Mouse (Mus musculus): Measurements from ENCODE around the gene Rad51ap1. TPM values are rescaled to one million over a fixed set of nuclear protein-coding genes. Genes with fewer than 3 reads are reported as not detected.

Rad51ap1 gene
- polyA plus RNA-seq (2014; fragmentation: Nextera tagmentation; extraction: Ambion mirVana): 90.7 and 92.9 TPM in 2 replicates

DNA sequence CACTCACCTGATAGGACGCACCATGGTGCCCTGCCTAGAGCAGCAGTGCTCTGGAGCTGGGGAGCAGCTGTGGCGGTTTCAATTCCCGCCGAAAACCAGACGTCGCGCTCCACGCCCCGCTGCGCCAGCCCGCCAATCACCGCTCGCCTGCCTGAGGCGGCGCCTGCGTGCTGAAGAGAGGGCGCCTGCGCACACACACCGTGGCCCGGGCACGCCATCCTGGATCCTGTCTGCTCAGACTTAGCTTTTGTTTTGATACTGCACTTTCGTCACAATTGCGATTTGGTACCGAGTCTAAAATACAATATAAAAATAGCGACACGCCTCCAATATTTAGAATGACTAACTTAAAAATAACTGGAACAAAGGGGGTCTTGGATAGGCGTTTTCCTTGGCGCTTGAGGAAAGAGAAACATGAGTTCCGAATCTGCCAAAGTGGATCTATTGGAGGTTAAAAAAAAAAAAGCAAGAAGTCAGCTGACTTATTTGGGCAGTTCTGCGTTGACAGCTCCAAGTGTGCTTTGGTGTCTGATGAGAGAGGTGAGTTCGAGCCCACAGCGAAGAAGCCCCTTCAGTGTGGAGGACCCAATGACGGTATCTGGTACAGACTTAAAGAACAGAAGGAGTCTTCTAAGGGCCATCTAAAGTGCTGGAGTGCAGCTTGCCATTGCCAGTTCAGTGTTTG, at the start of gene Rad51ap1, which contains the start of gene D6Wsu163e:
Gene Rad51ap1 (minus strand): TSS at position 101 of the 685 bp plus-strand sequence.
Gene D6Wsu163e (plus strand): TSS at position 476 of the 685 bp plus-strand sequence.
- Histone ChIP-seq H3K36me3 (ENCODE audit: control insufficient read depth, insufficient read depth, low read length) (no peaks in the 10 kb centered on the region; the same call in 1 of the 2 replicates), H3K4me3 (ENCODE audit: low read depth, low read length) (peak within 1 kb of the TSS; percentile 74), H3K4me2 (ENCODE audit: low read depth, severe bottlenecking) (peak within 1 kb of the TSS; percentile 90), H3K4me1 (ENCODE audit: control insufficient read depth, insufficient read depth, low read length) (peaks cover 3% of the 10 kb centered on the region; the same call in 1 of the 2 replicates), H3K9me3 (ENCODE audit: control insufficient read depth, low read length) (no peaks in the 10 kb centered on the region), H3K27ac (replicated peaks; ENCODE audit: low read depth, low read length) (no peak within 1 kb of the TSS), H3K9ac (ENCODE audit: low read length) (peak within 1 kb of the TSS; percentile 76), H3K27me3 (ENCODE audit: control insufficient read depth, insufficient read depth, low read length) (no peaks in the 10 kb centered on the region)
- under 1% methylated on average over 33 of the region's 33 CpGs for WGBS
- ATAC-seq (ENCODE audit: insufficient number of reproducible peaks, low FRiP score, low TSS enrichment, low read depth) (peak; percentile 94), DNase-seq (ENCODE audit: low spot score) (peak; percentile 93)

DNA sequence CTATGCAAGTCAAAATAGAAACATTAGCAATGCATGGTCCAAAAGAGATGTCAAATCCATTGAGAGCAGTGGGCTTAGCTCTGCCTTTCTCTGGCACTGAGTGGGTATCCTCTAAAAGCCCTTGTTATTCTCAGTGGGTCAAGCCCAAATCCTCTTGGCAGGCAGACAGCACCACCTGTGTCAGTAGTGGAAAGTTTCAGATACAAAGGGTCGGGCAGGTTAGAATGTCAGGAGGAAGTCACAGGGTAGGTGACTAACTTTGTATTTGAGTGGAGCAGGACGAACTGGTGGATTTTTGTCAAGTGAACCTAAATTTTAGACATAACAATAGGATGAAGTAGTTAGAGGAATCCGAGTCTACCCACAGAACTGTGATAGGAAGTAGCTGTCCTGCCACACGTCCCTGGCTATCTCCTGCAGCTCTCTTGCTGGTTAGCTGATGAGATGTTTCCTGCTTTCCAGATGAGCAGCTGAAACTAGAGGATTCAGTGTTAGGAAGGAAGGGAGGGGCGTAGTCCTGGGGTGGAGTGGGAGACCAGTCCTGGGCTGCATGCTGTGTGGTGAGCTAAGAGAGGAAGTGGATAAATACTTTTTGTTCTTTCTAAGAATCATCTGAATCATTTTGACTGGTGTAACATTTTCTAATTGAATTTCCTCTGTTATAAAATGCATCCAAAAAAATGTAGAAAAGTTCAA, 42.3 kb upstream of the Rad51ap1 start:
- WGBS: 67% methylated on average over 5 of the region's 5 CpGs
- H3K9ac ChIP-seq (ENCODE audit: low read length): no peak overlapping the region
- H3K4me1 ChIP-seq (ENCODE audit: control insufficient read depth, insufficient read depth, low read length): no peaks in the 10 kb centered on the region
- no peak overlapping the region for H3K4me2 ChIP-seq (ENCODE audit: low read depth, severe bottlenecking)
- DNase-seq (ENCODE audit: low spot score) (no peak), ATAC-seq (ENCODE audit: insufficient number of reproducible peaks, low FRiP score, low TSS enrichment, low read depth) (no peak)
- no peak overlapping the region for H3K27ac ChIP-seq (replicated peaks; ENCODE audit: low read depth, low read length)
- H3K27me3 ChIP-seq (ENCODE audit: control insufficient read depth, insufficient read depth, low read length): no peaks in the 10 kb centered on the region
- H3K4me3 ChIP-seq (ENCODE audit: low read depth, low read length): no peak overlapping the region
- H3K36me3 ChIP-seq (ENCODE audit: control insufficient read depth, insufficient read depth, low read length): no peaks in the 10 kb centered on the region
- no peaks in the 10 kb centered on the region for H3K9me3 ChIP-seq (ENCODE audit: control insufficient read depth, low read length)

DNA sequence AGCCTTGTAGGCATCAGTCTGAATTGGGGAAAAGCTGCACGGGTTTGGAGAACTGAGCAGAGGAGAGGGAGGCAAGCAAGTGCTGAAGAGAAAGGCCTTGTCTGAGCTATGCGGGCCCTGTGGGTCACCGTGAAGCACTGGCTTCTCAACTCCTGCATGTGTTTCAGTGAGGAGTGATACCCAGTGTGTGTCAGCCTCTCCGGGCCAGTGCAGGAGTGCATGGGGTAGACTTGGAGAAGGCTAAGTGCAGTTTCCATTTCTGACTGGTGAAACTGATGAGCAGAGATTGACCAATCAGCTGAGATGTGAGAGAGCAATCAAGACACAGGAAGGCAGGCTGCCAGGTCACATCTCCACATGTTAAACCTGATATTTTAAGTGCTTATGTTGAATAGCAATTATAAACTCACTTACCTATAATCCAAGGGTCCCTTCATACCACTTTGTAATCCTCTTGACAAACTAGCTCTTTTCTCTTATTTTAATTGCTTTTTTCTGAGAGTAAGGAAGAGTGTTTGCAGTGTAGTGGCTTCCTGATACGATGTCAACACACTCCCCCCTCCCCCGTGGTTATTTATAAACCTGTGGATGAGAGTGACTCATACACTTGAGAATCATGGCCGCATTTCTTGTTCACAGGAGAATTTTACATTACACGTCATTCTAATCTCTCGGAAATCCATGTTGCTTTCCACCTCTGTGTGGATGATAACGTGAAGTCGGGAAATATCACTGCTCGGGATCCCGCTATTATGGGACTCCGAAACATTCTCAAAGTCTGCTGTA, 27.0 kb upstream of the Rad51ap1 start:
- Histone ChIP-seq H3K4me1 (ENCODE audit: control insufficient read depth, insufficient read depth, low read length) (no peaks in the 10 kb centered on the region), H3K4me3 (ENCODE audit: low read depth, low read length) (no peak overlapping the region), H3K9ac (ENCODE audit: low read length) (no peak overlapping the region), H3K9me3 (ENCODE audit: control insufficient read depth, low read length) (no peaks in the 10 kb centered on the region), H3K27me3 (ENCODE audit: control insufficient read depth, insufficient read depth, low read length) (no peaks in the 10 kb centered on the region), H3K36me3 (ENCODE audit: control insufficient read depth, insufficient read depth, low read length) (no peaks in the 10 kb centered on the region), H3K4me2 (ENCODE audit: low read depth, severe bottlenecking) (no peak overlapping the region), H3K27ac (replicated peaks; ENCODE audit: low read depth, low read length) (no peak overlapping the region)
- 92% methylated on average over 14 of the region's 14 CpGs for WGBS
- no peak for ATAC-seq (ENCODE audit: insufficient number of reproducible peaks, low FRiP score, low TSS enrichment, low read depth)
- DNase-seq (ENCODE audit: low spot score): no peak

DNA sequence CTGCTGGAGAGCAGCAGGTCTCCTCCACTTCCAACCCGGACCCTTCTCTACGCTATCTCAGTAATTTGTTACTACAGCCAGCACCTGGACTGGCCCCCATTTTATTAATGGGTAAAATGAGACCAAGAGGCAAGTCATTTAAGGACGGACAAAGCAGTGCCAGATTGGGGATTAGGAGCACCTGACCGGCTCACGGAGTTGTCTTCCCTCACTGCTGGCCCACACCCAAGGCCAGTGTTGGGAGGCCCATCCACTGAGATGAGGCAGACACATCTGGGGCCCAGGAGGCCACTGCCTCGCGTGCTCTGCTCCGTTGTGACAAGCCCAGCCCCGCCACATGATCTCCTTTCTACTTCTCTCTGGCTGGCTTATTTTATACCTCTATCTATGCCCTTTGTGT, 24.0 kb upstream of the Rad51ap1 start:
- no peak for DNase-seq (ENCODE audit: low spot score)
- ATAC-seq (ENCODE audit: insufficient number of reproducible peaks, low FRiP score, low TSS enrichment, low read depth): no peak
- Histone ChIP-seq H3K4me3 (ENCODE audit: low read depth, low read length) (no peak overlapping the region), H3K36me3 (ENCODE audit: control insufficient read depth, insufficient read depth, low read length) (no peaks in the 10 kb centered on the region), H3K4me2 (ENCODE audit: low read depth, severe bottlenecking) (no peak overlapping the region), H3K27me3 (ENCODE audit: control insufficient read depth, insufficient read depth, low read length) (no peaks in the 10 kb centered on the region), H3K9me3 (ENCODE audit: control insufficient read depth, low read length) (no peaks in the 10 kb centered on the region), H3K4me1 (ENCODE audit: control insufficient read depth, insufficient read depth, low read length) (no peaks in the 10 kb centered on the region), H3K9ac (ENCODE audit: low read length) (no peak overlapping the region), H3K27ac (replicated peaks; ENCODE audit: low read depth, low read length) (no peak overlapping the region)
- WGBS: 83% methylated on average over 9 of the region's 9 CpGs

DNA sequence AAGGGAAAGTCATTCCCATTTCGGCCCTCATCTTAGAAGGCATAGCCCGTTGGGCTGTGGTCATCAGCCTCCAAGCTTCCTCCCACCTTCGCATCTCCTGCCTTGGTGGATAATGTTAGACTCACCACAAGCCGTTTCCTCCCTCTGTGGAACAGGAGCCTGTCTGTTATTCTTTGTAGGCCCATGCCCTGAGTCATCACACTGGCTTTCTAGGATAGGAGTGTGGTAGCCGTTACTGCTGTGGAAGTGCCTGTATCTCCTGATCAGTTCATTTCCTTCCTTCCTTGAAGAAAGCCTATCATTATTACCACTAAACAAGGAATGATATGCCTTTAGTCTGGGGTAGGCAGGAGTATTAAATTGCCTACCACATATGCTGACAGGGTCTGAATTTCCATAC, 23.3 kb upstream of the Rad51ap1 start:
- Histone ChIP-seq H3K36me3 (ENCODE audit: control insufficient read depth, insufficient read depth, low read length) (no peaks in the 10 kb centered on the region), H3K4me2 (ENCODE audit: low read depth, severe bottlenecking) (no peak overlapping the region), H3K27ac (replicated peaks; ENCODE audit: low read depth, low read length) (no peak overlapping the region), H3K27me3 (ENCODE audit: control insufficient read depth, insufficient read depth, low read length) (no peaks in the 10 kb centered on the region), H3K4me1 (ENCODE audit: control insufficient read depth, insufficient read depth, low read length) (no peaks in the 10 kb centered on the region), H3K9me3 (ENCODE audit: control insufficient read depth, low read length) (no peaks in the 10 kb centered on the region), H3K4me3 (ENCODE audit: low read depth, low read length) (no peak overlapping the region), H3K9ac (ENCODE audit: low read length) (no peak overlapping the region)
- DNase-seq (ENCODE audit: low spot score): no peak
- no peak for ATAC-seq (ENCODE audit: insufficient number of reproducible peaks, low FRiP score, low TSS enrichment, low read depth)
- WGBS: 89% methylated on average over 5 of the region's 5 CpGs

DNA sequence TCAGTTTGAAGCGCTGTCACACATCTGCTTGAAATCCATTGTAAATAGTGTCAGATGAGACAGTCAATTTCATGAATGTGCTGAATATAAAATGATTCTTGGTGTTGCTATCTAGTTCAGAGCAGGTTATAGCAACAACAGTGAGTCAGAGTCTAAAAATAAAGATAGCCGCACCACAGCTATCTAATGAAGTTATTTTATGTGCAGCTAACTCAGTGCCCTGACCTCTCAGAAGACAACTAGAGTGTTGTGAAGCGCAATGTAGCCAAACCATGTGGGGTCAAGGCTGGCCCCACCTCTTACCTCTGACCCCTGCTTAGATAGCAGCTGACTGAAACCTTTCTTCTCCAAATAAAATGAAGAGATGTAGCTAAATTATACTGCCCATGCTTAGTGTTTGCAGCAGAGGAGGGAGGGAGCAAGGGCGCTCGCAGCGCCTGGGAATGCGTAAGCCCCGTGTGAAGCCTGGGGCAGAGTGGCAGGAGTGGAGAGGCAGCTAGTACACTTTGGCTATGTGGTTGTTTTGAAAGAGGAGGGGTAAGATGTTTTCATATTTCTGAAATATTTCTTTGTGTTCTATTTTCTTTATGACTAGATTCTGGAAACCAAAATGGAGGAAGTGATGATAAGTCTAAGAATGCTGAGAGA, 22.1 kb upstream of the Rad51ap1 start:
- no peaks in the 10 kb centered on the region for H3K4me1 ChIP-seq (ENCODE audit: control insufficient read depth, insufficient read depth, low read length)
- H3K36me3 ChIP-seq (ENCODE audit: control insufficient read depth, insufficient read depth, low read length): no peaks in the 10 kb centered on the region
- H3K4me3 ChIP-seq (ENCODE audit: low read depth, low read length): no peak overlapping the region
- H3K27me3 ChIP-seq (ENCODE audit: control insufficient read depth, insufficient read depth, low read length): no peaks in the 10 kb centered on the region
- DNase-seq (ENCODE audit: low spot score) (no peak), ATAC-seq (ENCODE audit: insufficient number of reproducible peaks, low FRiP score, low TSS enrichment, low read depth) (no peak)
- no peaks in the 10 kb centered on the region for H3K9me3 ChIP-seq (ENCODE audit: control insufficient read depth, low read length)
- no peak overlapping the region for H3K9ac ChIP-seq (ENCODE audit: low read length)
- H3K27ac ChIP-seq (replicated peaks; ENCODE audit: low read depth, low read length): no peak overlapping the region
- no peak overlapping the region for H3K4me2 ChIP-seq (ENCODE audit: low read depth, severe bottlenecking)
- 87% methylated on average over 8 of the region's 8 CpGs for WGBS

DNA sequence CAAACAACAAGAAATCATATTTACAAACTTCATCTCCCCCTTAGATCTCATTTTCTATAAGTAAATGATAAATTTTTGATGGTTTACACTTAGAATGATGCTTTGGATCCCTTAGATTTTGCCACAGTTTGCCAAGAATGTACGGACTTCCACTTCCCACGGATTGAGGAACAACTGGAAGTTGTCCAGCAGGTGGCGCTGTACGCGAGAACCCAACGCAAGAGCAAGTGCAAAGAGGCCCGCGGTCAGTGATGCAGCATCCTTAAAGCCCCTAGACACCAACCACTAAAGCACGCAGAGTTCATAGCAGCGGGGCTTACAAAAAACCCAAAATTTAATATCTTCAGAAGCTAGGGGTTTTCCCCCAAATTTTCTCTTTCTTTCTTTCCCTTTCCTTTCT, 16.3 kb upstream of the Rad51ap1 start:
- ATAC-seq (ENCODE audit: insufficient number of reproducible peaks, low FRiP score, low TSS enrichment, low read depth): no peak

DNA sequence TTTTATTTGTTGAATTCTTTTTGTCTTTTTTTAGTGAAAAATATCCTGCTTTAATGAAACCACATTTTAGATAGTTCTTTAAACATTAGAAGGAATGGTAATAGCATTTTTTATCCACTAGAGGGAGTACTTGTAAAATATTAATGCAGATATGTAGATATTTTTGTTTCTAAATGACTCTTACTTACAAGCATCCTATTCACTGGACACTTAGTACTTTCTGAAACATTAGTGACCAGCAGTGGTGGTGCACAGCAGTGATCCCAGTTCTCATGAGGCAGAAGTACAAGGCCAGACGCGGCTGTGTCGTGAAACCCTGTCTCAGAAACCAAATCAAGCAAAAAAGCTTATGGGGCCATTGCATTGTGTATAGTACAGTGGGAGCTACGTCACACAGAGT, 8.9 kb upstream of the Rad51ap1 start:
- no peak overlapping the region for H3K9ac ChIP-seq (ENCODE audit: low read length)
- no peaks in the 10 kb centered on the region for H3K4me1 ChIP-seq (ENCODE audit: control insufficient read depth, insufficient read depth, low read length)
- H3K27me3 ChIP-seq (ENCODE audit: control insufficient read depth, insufficient read depth, low read length): no peaks in the 10 kb centered on the region
- ATAC-seq (ENCODE audit: insufficient number of reproducible peaks, low FRiP score, low TSS enrichment, low read depth): no peak
- no peaks in the 10 kb centered on the region for H3K9me3 ChIP-seq (ENCODE audit: control insufficient read depth, low read length)
- no peaks in the 10 kb centered on the region; the same call in 1 of the 2 replicates for H3K36me3 ChIP-seq (ENCODE audit: control insufficient read depth, insufficient read depth, low read length)
- H3K4me3 ChIP-seq (ENCODE audit: low read depth, low read length): no peak overlapping the region
- DNase-seq (ENCODE audit: low spot score): no peak
- H3K27ac ChIP-seq (replicated peaks; ENCODE audit: low read depth, low read length): no peak overlapping the region
- 93% methylated on average over 4 of the region's 4 CpGs for WGBS
- H3K4me2 ChIP-seq (ENCODE audit: low read depth, severe bottlenecking): no peak overlapping the region

More for the DNA sequence above, 16.3 kb upstream of the Rad51ap1 start:
- H3K9ac ChIP-seq (ENCODE audit: low read length): no peak overlapping the region
- H3K4me2 ChIP-seq (ENCODE audit: low read depth, severe bottlenecking): no peak overlapping the region
- DNase-seq (ENCODE audit: low spot score): peak; percentile 92
- H3K27ac ChIP-seq (replicated peaks; ENCODE audit: low read depth, low read length): no peak overlapping the region
- no peak overlapping the region for H3K4me3 ChIP-seq (ENCODE audit: low read depth, low read length)
- H3K9me3 ChIP-seq (ENCODE audit: control insufficient read depth, low read length): no peaks in the 10 kb centered on the region
- no peaks in the 10 kb centered on the region for H3K36me3 ChIP-seq (ENCODE audit: control insufficient read depth, insufficient read depth, low read length)
- 15% methylated on average over 10 of the region's 10 CpGs for WGBS
- no peaks in the 10 kb centered on the region for H3K27me3 ChIP-seq (ENCODE audit: control insufficient read depth, insufficient read depth, low read length)
- no peaks in the 10 kb centered on the region for H3K4me1 ChIP-seq (ENCODE audit: control insufficient read depth, insufficient read depth, low read length)
